Mouse (Mus musculus): ENCODE results near the gene Oasl2. TPM values are rescaled to one million over a fixed set of nuclear protein-coding genes. Genes with fewer than 3 reads are reported as not detected.
A peak's percentile ranks its signal among the peaks of the same experiment; 100 is the strongest.
"Not testable (repeated sequence)": the region's sequence is repeated elsewhere in the genome, so short reads cannot be mapped to it uniquely, and the experiment has no call there.

Oasl2 gene
- polyA plus RNA-seq, 1 experiment, result 2.1 TPM

DNA sequence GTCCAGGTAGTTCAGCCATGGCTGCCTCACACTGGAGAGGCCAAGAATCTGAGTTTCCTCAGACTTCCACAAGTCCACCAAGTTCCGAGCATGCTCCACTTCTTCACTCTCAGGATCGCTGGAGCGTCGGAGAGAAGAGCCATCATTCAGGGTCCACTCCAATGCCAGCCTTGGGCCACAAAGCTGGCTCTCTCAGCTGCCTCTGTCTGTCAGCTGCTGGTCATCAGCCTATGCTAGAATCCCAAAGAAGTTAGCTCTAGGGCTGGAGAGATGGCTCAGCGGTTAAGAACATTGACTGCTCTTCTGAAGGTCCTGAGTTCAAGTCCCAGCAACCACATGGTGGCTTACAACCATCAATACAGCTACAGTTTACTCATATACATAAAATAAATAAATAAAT, 20.6 kb downstream of the Oasl2 start:
- not testable (repeated sequence) for H3K4me3 ChIP-seq; H3K79me2 ChIP-seq (ENCODE audit: control insufficient read depth, insufficient read depth); H3K4me2 ChIP-seq (ENCODE audit: low read depth); H3ac ChIP-seq (ENCODE audit: control insufficient read depth, insufficient read length); H3K27me3 ChIP-seq (ENCODE audit: control insufficient read depth, insufficient read depth, insufficient read length); H3K36me3 ChIP-seq (ENCODE audit: control insufficient read depth, insufficient read depth)
- peak in 2 of 3 experiments; percentile 57 to 66 for TF ChIP-seq MYOD1 (IDR thresholded peaks at IDR 0.05; ENCODE audit: control insufficient read depth in 1 of 3, insufficient read length in 2 of 3, low read depth in 2 of 3)

GRCm38 (mm10) chr5:114921551-114922365, 25.0 kb downstream of the Oasl2 start:
- Histone ChIP-seq H3K36me3 (ENCODE audit: control insufficient read depth, insufficient read depth) (no peaks in the 10 kb centered on the region), H3ac (ENCODE audit: control insufficient read depth, insufficient read length) (no peak overlapping the region), H3K4me2 (ENCODE audit: low read depth) (no peak overlapping the region), H3K4me3 (no peak overlapping the region), H3K27me3 (ENCODE audit: control insufficient read depth, insufficient read depth, insufficient read length) (no peaks in the 10 kb centered on the region), H3K79me2 (ENCODE audit: control insufficient read depth, insufficient read depth) (no peaks in the 10 kb centered on the region)
- TF ChIP-seq E2F4 (IDR thresholded peaks at IDR 0.05; ENCODE audit: insufficient read depth) (no peak), TCF3 (IDR thresholded peaks at IDR 0.05; ENCODE audit: insufficient read length, low read depth) (no peak), USF1 (IDR thresholded peaks at IDR 0.05; ENCODE audit: low read depth) (no peak), MAX (IDR thresholded peaks at IDR 0.05; ENCODE audit: low read depth) (no peak), MYOG (IDR thresholded peaks at IDR 0.05; ENCODE audit: control insufficient read depth in 1 of 3, insufficient read depth in 1 of 3, insufficient read length in 2 of 3, low read depth in 2 of 3) (no peak), SRF (IDR thresholded peaks at IDR 0.05; ENCODE audit: control insufficient read depth, insufficient read length, low read depth) (no peak), TCF12 (IDR thresholded peaks at IDR 0.05; ENCODE audit: insufficient read depth, poor library complexity, severe bottlenecking) (no peak), MYOD1 (IDR thresholded peaks at IDR 0.05; ENCODE audit: control insufficient read depth in 1 of 3, insufficient read length in 2 of 3, low read depth in 2 of 3) (no peak), REST (IDR thresholded peaks at IDR 0.05; ENCODE audit: insufficient read depth, insufficient read length) (no peak), POLR2AphosphoS2 (IDR thresholded peaks at IDR 0.05; ENCODE audit: insufficient read length, low read depth) (no peak), POLR2A (IDR thresholded peaks at IDR 0.05; ENCODE audit: insufficient read length, low read depth) (no peak), CEBPB (IDR thresholded peaks at IDR 0.05; ENCODE audit: insufficient read depth, poor library complexity, severe bottlenecking) (no peak)

GRCm38 (mm10) chr5:114922366-114922731, 25.6 kb downstream of the Oasl2 start:
- H3ac ChIP-seq (ENCODE audit: control insufficient read depth, insufficient read length), result no peak overlapping the region
- no peaks in the 10 kb centered on the region for H3K79me2 ChIP-seq (ENCODE audit: control insufficient read depth, insufficient read depth)
- H3K4me3 ChIP-seq, result peak overlapping the region; percentile 8
- TF ChIP-seq E2F4 (IDR thresholded peaks at IDR 0.05; ENCODE audit: insufficient read depth) (no peak), POLR2AphosphoS2 (IDR thresholded peaks at IDR 0.05; ENCODE audit: insufficient read length, low read depth) (no peak), POLR2A (IDR thresholded peaks at IDR 0.05; ENCODE audit: insufficient read length, low read depth) (no peak), MYOG (IDR thresholded peaks at IDR 0.05; ENCODE audit: control insufficient read depth in 1 of 3, insufficient read depth in 1 of 3, insufficient read length in 2 of 3, low read depth in 2 of 3) (no peak), TCF12 (IDR thresholded peaks at IDR 0.05; ENCODE audit: insufficient read depth, poor library complexity, severe bottlenecking) (no peak), USF1 (IDR thresholded peaks at IDR 0.05; ENCODE audit: low read depth) (no peak), MYOD1 (IDR thresholded peaks at IDR 0.05; ENCODE audit: control insufficient read depth in 1 of 3, insufficient read length in 2 of 3, low read depth in 2 of 3) (no peak), TCF3 (IDR thresholded peaks at IDR 0.05; ENCODE audit: insufficient read length, low read depth) (no peak), REST (IDR thresholded peaks at IDR 0.05; ENCODE audit: insufficient read depth, insufficient read length) (no peak), CEBPB (IDR thresholded peaks at IDR 0.05; ENCODE audit: insufficient read depth, poor library complexity, severe bottlenecking) (no peak), MAX (IDR thresholded peaks at IDR 0.05; ENCODE audit: low read depth) (no peak), SRF (IDR thresholded peaks at IDR 0.05; ENCODE audit: control insufficient read depth, insufficient read length, low read depth) (no peak)
- H3K27me3 ChIP-seq (ENCODE audit: control insufficient read depth, insufficient read depth, insufficient read length), result no peaks in the 10 kb centered on the region
- H3K36me3 ChIP-seq (ENCODE audit: control insufficient read depth, insufficient read depth), result no peaks in the 10 kb centered on the region
- no peak overlapping the region for H3K4me2 ChIP-seq (ENCODE audit: low read depth)

GRCm38 (mm10) chr5:114922998-114923473, 26.3 kb downstream of the Oasl2 start, which contains the start of gene Oasl1:
Gene Oasl1 (plus strand): TSS chr5:114923240.
- Histone ChIP-seq H3K4me3 (peak within 1 kb of the TSS; percentile 8), H3ac (ENCODE audit: control insufficient read depth, insufficient read length) (no peak within 1 kb of the TSS), H3K36me3 (ENCODE audit: control insufficient read depth, insufficient read depth) (no peaks in the 10 kb centered on the region), H3K4me2 (ENCODE audit: low read depth) (peak within 1 kb of the TSS; percentile 65), H3K27me3 (ENCODE audit: control insufficient read depth, insufficient read depth, insufficient read length) (no peaks in the 10 kb centered on the region), H3K79me2 (ENCODE audit: control insufficient read depth, insufficient read depth) (no peaks in the 10 kb centered on the region)
- TF ChIP-seq SRF (IDR thresholded peaks at IDR 0.05; ENCODE audit: control insufficient read depth, insufficient read length, low read depth), result no peak
- no peak for TF ChIP-seq TCF3 (IDR thresholded peaks at IDR 0.05; ENCODE audit: insufficient read length, low read depth)
- TF ChIP-seq MYOG (IDR thresholded peaks at IDR 0.05; ENCODE audit: control insufficient read depth in 1 of 3, insufficient read depth in 1 of 3, insufficient read length in 2 of 3, low read depth in 2 of 3), result no peak
- no peak for TF ChIP-seq MAX (IDR thresholded peaks at IDR 0.05; ENCODE audit: low read depth)
- no peak for TF ChIP-seq CEBPB (IDR thresholded peaks at IDR 0.05; ENCODE audit: insufficient read depth, poor library complexity, severe bottlenecking)
- no peak for TF ChIP-seq POLR2A (IDR thresholded peaks at IDR 0.05; ENCODE audit: insufficient read length, low read depth)
- TF ChIP-seq TCF12 (IDR thresholded peaks at IDR 0.05; ENCODE audit: insufficient read depth, poor library complexity, severe bottlenecking), result no peak
- TF ChIP-seq REST (IDR thresholded peaks at IDR 0.05; ENCODE audit: insufficient read depth, insufficient read length), result no peak
- TF ChIP-seq USF1 (IDR thresholded peaks at IDR 0.05; ENCODE audit: low read depth), result no peak
- TF ChIP-seq E2F4 (IDR thresholded peaks at IDR 0.05; ENCODE audit: insufficient read depth), result no peak
- no peak for TF ChIP-seq POLR2AphosphoS2 (IDR thresholded peaks at IDR 0.05; ENCODE audit: insufficient read length, low read depth)
- no peak for TF ChIP-seq MYOD1 (IDR thresholded peaks at IDR 0.05; ENCODE audit: control insufficient read depth in 1 of 3, insufficient read length in 2 of 3, low read depth in 2 of 3)
